Mouse (Mus musculus): ENCODE results near the gene Dph3.
"Not testable (repeated sequence)": the region's sequence is repeated elsewhere in the genome, so short reads cannot be mapped to it uniquely, and the experiment has no call there.

Dph3 gene

GRCm38 (mm10) chr14:32085486-32086201 is at the start of gene Dph3:
Gene Dph3 (minus strand): TSS chr14:32085729.
- DNase-seq (ENCODE audit: low spot score in 2 of 2), result peak; percentile 97 to 98

DNA sequence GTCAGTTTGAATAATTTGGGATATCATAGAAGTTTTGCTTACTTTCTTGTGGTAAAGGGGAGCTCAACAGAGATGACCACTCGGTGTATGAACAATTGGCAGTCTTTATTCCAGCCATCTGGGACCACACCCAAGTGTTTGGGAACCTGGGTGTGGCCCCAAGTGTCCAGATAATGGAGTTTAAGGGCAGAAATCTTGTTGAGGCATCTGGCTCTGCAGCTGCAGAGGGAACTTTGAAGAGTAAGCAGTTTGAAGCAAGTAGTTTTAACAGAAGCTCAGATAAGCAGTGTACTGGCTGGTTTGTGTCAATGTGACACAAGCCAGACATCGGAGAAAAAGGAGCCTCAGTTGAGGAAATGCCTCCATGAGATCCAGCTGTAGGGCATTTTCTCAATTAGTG is 48.8 kb upstream of the Dph3 start:
- no peak for DNase-seq (ENCODE audit: low spot score in 2 of 2)

- DNase-seq (ENCODE audit: low spot score in 2 of 2), result no peak
These were observed 46.3 kb upstream of the Dph3 start for GRCm38 (mm10) chr14:32131836-32132235.

DNA sequence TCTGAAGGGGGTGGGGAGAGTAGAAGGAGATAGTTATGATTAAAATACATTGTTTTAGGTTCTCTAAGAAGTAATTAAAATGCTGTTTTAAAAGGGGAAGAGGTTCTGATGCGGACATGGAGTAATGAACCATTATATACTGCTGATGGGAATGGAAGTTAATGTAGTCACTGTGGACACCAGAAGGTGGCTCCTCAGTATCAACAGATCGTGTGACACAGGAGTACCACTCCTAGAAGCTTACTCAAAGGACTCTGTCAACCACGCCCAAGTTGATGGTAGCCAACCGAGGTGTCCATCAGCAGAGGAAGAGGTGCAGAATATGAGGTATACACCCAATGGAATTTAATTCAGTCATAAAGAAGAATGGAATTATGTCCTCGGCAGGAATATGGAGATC is 42.9 kb upstream of the Dph3 start:
- DNase-seq (ENCODE audit: low spot score in 2 of 2), result no peak

GRCm38 (mm10) chr14:32125256-32125655 is 39.7 kb upstream of the Dph3 start:
- peak in 1 of 2 experiments; percentile 5 for DNase-seq (ENCODE audit: low spot score in 2 of 2)

DNA sequence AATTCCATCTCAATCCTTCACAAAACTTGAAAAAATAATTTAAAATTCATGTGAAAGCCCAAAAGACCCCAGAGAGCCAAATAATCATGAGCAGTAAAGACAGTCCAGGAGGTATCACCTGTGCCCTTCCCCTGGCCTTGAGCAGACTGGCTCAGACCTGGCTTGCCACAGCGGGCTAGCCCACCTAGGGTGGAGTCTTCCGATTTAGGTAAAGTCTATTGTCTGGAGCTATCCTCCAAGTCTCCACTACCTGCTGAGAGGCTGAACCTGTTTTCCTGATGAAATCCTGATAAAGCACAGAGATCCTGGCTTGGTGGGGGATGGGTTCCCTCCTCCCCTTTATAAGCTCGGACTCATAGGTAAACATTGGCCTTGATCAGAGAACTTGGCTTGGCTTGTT is 38.7 kb upstream of the Dph3 start:
- no peak for DNase-seq (ENCODE audit: low spot score in 2 of 2)

DNA sequence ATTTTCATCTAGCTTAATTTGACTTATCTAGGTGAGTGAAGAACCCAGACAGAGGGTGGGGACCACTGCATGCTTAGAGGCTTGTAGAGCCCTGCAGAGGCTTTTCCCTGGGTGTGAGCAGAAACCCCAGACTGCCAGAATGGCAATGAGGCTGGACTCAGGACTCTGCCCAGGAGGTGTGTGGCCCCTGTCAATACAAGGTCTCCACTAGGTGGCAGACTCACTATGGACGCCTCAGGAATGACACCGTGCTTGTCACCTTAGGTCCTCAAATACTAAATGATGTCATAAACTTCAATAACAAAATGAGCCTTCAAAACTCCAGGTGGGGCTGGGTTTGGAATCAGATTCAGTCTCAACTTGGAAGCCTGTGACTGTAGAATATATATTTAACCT is 36.4 kb upstream of the Dph3 start:
- DNase-seq (ENCODE audit: low spot score in 2 of 2), result peak in 1 of 2 experiments; percentile 17

DNA sequence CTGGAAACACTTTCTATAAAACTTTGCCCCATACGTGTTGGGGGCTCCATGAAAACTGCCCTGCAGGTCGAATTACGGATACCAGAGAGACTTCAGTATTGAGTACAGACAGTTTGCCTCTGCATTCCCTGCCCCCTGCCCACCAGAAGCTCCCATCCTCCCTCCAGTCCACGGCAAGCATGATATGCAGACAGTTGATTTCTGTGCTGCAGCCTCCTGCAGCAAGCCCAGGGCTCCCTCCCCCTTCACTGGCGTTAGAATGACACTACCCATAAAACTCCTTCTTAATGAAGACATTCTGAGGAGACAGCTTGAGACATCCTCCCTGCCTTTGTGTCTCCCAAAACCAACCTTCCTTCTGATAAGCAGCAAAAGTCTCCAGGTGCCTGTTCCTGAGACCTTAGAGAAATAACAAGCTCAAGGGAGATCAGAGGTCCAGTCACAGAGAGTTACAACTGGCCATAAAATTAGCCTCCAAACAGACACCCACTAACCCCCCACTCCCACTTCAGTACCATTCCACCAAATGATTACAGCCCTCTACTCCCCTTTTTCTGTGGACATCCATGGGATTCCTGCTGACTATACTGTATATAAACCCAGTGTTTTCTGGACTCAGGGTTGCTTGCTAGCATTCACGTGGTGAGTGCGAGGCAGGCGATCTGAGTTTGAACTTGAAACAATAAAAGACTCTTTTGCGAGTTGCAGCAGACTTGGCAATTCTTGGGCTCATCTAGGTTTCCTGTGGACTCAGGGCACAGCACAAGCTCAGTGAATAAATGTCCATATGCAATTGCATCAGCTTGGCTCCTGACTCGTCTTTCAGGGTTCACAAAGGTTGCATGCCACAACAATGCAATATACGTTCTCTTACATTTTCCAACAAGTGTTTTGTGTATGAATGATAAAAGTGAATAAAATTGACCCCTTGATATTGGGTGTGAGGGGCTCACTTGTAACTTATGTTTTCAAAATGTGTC is 35.7 kb upstream of the Dph3 start:
- peak in 1 of 2 experiments; percentile 13 for DNase-seq (ENCODE audit: low spot score in 2 of 2)

DNA sequence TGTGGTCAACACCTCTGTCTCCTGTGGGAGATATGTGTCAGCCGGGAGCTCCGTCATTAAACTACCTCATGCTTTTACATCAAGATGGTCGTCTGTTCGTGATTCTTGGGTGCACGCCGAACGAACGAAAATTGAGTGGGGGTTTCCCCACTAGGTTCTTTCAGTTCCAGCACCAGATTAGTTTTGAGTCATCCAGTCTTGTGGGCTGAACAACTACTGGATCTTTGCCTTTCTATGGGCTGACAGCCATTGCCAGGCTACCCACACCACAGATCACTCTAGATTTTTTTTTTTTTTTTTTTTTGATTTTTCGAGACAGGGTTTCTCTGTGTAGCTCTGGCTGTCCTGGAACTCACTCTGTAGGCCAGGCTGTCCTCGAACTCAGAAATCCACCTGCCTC is 26.6 kb upstream of the Dph3 start:
- DNase-seq (ENCODE audit: low spot score in 2 of 2), result not testable (repeated sequence)

- no peak for DNase-seq (ENCODE audit: low spot score in 2 of 2)
These were observed 21.4 kb upstream of the Dph3 start for GRCm38 (mm10) chr14:32106911-32107310.

DNA sequence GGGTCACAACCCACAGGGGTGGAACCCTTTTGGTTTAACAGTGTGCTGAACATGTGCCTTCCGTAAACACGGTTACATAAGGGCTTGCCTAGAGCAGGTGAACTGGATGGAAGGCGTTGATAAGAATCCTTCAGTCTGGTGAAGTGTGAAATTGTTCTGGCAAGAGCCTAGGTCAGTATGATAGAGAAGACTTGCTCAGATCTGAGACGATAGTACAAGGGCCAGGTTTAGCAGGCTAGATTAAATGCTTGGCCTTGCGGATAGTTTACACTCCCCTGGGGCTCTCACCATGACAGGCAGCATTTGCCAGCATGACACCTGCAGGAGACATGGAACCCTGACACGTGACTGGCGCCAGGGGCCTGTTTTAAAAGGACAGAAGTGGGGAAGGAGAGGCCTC is 20.1 kb upstream of the Dph3 start:
- peak in 1 of 2 experiments; percentile 8 for DNase-seq (ENCODE audit: low spot score in 2 of 2)

GRCm38 (mm10) chr14:32103556-32103955 is 18.0 kb upstream of the Dph3 start:
- peak in 1 of 2 experiments; percentile 6 for DNase-seq (ENCODE audit: low spot score in 2 of 2)

GRCm38 (mm10) chr14:32098951-32099350 is 13.4 kb upstream of the Dph3 start:
- DNase-seq (ENCODE audit: low spot score in 2 of 2), result no peak

DNA sequence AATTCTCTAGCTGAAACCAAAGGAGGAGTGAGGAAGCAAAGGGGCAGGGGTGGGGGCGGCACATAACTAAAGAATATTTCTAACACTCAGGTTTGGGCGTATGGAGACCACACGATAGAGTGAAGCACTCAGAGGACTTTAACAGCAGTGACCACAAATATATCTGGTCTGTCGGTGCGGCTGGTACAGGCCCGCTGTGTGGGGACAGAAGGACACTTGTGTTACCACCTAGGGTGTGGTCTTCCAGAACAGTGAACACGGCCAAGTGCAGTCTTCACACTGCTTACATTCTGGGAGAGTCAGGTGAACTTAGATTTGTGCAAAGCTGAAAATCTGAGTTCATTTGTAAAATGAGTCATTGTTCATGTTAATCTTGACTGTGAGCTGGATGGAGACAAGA is 12.2 kb upstream of the Dph3 start:
- peak in 1 of 2 experiments; percentile 3 for DNase-seq (ENCODE audit: low spot score in 2 of 2)

GRCm38 (mm10) chr14:32096740-32097139 is 11.2 kb upstream of the Dph3 start:
- peak in 1 of 2 experiments; percentile 18 for DNase-seq (ENCODE audit: low spot score in 2 of 2)

DNA sequence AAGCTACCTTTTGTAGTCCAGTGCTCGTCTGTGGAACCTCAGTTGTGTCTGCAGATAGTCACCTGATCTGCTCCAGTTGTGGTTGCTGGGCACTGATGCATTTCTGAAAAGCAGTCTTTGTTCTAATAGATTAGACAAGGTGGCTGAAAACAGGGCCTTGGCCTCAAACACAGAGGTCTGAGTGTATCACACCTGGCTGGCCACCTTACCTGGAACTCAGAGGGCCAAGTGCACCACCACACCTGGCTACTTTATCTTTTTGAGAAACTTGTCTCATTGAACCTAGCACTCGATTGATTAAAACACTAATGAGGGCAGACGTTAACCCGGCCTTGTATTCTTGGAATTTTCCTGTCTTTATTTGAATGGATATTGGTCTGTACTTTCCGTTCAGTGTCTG is 10.1 kb upstream of the Dph3 start:
- peak in 1 of 2 experiments; percentile 3 for DNase-seq (ENCODE audit: low spot score in 2 of 2)

DNA sequence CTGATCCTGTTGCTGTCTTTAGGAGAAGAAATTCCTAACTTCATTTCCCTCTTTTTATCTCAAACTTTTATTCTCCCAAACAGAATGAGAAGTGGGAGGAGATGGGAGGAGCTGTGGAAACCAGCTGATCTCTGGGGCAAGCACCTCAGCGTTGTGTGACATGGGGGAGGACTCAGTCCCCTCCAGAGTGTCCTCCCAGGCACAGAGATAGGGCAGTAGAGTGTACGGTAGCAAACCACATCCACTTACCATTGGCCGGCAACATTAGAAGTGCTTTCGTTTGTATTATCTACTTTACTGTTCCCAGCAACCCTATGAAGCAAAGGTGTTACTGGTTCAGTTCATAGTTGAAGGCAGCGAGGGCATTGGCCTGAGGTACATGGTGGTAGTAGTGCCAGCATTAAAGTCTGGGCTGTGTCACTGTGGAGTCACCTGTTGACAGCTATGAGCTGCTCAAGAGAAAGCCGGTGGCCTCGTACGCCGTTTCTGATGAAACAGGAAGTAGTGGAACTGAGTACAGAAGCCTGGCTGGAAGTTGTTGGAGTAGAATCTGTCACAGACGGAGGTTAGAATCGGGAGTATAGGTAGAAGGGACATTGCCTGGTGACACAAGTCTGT is 8.1 kb upstream of the Dph3 start:
- peak in 1 of 2 experiments; percentile 15 for DNase-seq (ENCODE audit: low spot score in 2 of 2)

- DNase-seq (ENCODE audit: low spot score in 2 of 2), result no peak
These were observed 7.5 kb upstream of the Dph3 start for GRCm38 (mm10) chr14:32093018-32093417.

GRCm38 (mm10) chr14:32091704-32092103 is 6.2 kb upstream of the Dph3 start:
- no peak for DNase-seq (ENCODE audit: low spot score in 2 of 2)

GRCm38 (mm10) chr14:32091124-32091523 is 5.6 kb upstream of the Dph3 start:
- no peak for DNase-seq (ENCODE audit: low spot score in 2 of 2)

DNA sequence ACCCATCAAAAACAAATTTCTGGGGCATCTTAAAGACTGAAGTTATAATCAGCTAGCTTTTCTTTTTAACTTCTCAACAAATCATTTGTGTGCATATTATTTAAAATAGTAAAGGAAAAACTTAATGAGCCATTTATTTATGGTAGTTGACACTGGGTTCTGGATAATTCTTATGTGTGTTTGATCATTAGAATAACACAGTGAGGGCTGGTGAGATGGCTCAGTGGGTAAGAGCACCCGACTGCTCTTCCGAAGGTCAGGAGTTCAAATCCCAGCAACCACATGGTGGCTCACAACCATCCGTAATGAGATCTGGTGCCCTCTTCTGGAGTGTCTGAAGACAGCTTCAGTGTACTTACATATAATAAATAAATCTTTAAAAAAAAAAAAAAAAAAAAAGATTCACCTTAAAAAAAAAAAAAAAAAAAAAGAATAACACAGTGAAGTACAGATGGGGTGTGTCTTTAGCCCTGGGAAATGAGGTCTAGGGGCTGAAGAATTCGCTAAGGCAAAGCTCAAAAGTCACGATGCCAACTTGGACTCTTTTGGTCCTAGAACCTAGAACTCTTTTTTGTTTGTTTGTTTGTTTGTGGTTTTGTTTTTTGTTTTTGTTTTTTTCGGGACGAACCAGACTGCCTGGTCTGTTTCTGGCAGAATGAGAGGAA is 2.2 kb upstream of the Dph3 start:
- DNase-seq (ENCODE audit: low spot score in 2 of 2), result not testable (repeated sequence)

DNA sequence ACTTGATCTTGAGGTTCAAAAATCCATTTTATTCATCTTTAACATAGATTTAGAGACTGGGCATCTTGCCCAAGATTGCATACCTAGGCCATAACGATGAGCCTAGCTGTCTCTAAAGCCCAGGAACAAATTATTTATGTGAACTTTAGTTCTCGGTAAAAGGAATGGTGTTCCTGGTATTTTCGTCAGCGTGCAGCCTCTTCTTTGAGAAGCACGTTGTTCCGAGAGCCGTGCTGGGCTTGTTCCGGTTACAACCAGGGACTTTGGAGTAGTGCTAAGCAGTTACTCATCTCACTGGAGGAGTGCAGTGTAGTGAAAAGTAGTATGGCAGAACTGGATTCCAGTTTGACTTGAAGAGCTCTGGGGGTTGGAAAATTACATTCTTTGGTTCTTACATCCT is 697 bp upstream of the Dph3 start:
- no peak for DNase-seq (ENCODE audit: low spot score in 2 of 2)
